Mouse (Mus musculus) R1 (cell line): Measurements from ENCODE around the gene Acot7.

Experiments
- DNase-seq: peaks from one replicate; pipeline ENCODE4 v3.0.0-alpha.2; 2018; ENCODE audit warnings: low read depth, low spot score

Gene Acot7

DNA sequence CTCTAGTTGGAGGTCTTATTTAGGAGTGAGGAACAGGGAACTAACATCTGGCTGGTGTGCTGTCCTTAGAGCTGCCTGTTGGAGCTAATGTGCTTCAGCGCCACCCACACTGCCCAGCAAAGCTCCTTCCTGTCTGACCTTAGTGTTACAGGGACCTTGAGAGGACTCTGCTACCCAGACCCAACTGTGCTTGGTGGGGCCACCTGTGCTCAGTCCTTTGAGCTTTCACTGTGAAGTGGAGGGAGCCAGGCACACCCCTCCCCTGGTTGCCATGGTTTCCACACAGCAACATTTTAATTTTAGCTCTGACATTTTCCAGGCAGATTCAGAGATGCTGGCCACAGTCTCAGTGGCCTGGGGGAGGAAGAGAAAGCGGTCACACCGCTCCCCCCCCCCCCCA lies 25.0 kb downstream of the Acot7 start:
- DNase-seq: no peak

DNA sequence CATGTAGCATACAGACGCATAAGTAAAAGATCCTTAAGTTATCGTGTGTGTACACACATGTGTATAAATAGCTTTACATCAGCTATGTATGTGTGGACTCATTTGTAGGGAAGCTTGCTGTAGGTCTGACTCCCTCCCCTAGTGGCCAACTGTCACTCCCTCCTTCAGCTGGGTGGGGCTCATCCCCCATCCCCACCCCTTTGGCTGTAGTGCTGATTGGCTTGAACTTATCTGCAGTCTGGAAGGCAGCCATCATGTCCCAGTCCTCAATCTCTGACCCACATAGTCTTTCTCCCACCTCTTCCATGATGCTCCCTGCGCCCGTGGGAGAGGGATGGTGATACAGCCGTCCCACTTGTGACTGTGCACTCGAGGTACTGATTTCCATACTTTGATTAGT lies 26.7 kb downstream of the Acot7 start:
- peak; percentile 60 for DNase-seq

DNA sequence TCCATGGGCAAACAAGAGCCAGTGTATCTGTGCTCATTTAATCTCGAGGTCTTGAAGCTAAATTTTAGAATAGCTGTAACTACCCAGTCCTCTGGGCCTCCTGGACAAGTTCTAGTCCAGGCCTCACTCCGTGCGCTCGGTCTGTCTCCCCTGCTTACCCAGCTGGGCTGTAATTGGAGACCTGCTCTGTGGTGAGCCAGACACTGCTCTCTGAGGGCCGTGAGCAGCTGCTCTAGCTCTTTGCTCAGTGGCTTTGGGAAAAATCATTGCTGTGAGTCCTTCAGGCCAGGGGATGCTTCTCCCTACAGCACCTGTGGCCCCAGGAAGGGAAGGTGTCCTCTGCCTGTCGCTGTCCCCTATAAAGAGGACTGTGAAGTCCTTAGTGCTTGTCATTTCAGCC lies 28.3 kb downstream of the Acot7 start:
- no peak for DNase-seq

DNA sequence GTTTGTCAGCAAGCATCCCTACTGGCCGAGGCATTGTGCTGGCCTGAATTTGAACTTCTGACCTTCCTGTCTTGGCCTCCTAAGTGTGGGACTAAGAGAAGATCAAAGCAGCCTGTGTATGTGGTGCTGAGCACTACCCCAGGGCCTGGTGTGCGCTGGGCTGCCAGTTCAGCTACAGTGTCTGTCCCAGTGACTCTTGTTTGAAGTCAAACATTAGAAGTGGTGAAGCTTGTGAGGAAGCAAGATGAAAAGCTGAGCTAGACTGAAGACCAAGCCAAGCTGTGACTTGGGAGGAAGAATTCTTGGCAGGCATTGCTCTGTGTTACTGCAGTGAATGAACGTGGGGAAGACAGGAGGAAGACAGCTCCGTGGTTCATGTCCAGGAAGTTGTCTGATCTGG lies 31.7 kb downstream of the Acot7 start:
- DNase-seq: peak; percentile 49

DNA sequence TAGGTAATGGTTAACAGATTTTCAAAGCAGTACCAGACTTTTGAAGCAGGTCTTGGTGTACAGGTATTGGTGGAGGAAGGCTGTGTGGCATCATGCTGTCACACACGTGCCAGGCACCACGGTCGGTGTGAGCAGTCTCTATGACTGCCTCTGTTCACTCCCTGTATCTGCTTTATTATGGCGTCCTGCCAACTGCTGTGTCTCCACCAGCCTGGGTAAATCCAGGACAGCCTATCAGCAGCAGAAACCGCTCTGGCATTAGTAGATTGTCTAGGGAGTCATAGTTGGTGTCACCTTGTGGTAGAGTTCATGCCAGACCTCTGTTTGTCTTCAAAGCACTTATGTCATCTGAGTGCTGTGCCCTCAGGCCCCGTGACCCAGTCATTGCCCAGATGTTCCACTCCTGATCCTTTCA lies 34.2 kb downstream of the Acot7 start:
- no peak for DNase-seq

DNA sequence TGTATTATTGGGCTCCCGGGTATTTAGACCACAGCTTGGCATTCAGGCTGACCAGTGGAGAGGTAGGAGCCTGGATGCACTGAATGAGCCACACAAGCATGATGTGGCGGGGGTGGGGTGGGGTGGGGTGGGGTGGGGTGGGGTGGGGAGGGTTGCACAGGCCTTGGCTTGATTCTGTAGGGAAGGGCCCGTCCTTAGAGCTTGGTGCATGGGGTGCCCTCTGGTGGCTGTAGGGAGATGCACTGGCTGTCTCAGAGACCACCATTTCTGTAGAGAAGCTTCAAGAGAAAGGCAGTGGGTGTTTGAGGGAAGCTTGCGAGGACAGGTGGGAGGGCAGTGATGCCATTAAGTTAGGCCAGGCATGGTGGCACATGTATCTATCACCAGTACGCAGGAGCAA lies 34.6 kb downstream of the Acot7 start:
- peak; percentile 79 for DNase-seq

DNA sequence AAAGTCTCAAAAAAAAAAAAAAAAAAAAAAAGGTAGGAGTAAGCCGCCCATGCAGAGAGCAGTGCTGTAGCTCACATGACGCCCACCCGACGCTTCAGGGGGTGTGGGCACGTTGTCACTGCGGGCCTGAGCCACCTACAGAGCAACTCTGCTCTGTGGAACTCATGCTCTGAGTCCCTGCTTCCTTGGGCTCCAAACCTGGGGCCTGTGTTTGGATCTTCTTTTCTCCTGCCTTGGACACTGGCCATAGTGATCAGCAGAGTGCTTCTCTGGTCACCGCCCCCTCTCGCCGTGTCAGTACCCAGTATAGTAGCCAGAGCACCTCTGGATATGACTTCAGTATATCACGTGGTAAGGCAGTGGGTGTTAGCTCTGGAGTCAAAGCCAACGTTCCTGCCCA lies 35.0 kb downstream of the Acot7 start:
- DNase-seq: no peak

DNA sequence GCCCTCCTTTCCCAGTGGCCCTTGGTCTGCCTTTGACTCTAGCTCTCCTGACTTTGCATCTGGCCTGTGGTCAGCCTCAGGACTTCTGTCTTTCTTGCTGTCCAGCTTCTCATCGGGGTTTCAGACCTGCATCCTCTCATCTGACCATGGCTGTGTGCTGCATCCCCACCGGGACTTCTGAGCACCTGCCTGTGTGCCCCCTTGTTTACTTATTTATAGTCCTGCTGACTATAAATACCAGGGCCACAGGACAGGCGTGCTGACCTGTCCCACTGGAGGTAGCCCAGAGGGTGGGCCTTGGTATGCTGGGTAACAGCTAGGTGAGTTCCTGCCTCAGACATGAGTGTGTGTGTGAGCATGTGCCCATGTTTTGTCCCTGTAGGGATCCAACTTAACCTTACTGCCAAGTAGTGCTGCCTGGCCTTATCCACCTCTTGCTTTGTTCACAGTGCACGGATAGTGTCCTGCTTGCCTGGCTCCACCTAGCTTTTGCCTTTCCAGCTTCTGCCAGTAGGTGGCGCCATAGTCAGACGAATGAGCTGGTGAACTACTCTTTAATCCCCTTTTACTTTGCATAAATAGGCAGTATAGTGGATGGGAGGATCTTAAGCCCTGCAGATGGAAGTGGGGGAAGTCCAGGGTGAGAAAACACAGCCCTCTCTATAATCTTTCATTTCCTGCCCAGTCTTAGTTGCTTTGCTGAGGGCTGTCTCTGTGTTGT lies 36.0 kb downstream of the Acot7 start:
- DNase-seq: peak; percentile 85

DNA sequence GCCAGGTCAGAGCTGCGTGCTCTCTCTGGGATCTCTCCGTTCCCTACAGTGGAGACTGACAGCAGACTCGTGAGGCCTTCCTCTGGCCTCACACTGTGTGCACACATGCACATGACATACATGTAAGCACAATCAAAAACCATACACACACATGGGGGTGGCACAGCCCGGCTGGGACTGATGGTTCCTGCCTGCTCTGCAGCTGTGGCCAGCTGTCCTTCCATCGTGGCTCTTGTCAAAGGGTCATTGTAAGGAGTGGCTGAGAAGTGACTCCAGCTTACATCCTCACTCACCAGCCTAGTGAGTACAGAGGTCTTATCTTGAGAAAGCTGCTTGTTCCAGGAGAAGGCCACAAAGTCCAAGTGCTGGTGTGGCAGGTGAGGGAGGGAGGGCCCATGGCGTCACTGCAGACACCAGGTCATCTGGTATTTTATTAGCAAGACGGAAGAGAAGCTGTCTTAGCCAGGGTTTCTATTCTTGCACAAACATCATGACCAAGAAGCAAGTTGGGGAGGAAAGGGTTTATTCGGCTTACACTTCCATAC lies 37.0 kb downstream of the Acot7 start:
- no peak for DNase-seq

DNA sequence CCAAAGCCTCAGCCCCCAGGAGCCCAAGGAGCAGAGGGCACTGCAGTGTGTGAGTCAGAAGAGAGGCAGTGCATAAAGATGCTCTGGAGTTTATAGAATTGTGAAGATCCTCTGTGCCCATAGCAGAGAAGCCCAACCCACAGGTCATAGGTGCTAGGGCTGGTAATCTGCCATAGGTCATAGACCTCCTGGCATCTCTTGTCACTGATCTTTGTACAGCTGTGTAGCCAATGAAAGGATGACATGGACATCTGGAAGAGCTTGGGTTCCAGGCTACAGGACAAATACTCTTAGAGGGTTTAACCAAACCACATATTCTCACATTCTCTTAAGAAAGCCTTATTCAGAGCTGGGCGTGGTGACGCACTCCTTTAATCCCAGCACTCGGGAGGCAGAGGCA lies 41.7 kb downstream of the Acot7 start:
- no peak for DNase-seq

DNA sequence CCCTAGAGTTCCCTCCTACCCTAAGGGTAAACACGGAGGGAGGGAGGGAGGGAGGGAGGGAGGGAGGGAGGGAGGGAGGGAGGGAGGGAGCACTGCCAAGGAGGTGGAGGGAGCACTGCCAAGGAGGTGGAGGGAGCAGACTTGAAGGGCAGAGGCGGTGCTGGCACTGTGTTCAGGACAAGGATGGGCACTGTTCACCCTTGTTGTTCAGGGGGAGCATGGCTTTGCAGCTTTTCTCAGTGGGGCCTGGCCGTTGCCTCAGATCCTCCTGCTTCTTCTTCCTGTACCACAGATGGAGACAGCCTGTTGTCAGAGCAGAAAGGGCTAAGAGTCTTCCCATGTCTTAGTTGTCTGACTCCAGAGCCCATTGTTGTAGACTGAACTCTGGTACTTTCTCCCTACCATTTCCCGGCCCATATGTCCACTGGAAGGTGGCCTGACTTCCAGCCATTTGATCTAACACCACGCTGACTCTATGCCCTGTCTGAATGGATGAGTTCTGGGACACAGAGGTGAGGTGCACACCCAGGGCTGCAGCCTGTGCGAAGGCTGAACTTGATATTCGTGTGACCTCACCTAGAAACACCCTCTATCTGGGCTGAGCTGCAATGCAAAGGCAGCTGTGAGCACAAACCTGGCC lies 43.0 kb downstream of the Acot7 start:
- no peak for DNase-seq

DNA sequence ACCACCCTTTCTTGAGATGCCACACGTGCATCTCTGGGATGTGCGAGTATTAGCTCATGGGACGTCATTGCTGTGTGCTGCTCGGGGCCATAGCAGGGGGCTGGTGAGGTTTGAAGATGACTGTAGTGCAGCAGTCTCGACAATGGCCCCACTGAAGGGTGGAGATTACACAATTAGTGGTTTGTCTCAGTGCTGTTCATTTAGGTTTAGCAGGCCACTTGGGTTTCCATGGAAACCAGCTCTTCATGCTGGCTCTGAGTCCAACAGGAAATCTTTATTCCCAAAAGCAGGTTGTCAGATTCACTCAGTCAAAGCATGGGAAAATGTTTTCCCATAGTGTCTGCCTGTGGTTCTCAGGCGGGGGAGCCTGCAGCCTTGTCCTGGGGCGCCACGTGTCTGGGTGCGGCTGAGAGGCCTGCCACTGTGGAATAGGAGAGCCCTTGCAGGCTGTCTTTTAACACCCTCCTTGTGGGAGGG lies 43.5 kb downstream of the Acot7 start:
- DNase-seq: peak; percentile 43

DNA sequence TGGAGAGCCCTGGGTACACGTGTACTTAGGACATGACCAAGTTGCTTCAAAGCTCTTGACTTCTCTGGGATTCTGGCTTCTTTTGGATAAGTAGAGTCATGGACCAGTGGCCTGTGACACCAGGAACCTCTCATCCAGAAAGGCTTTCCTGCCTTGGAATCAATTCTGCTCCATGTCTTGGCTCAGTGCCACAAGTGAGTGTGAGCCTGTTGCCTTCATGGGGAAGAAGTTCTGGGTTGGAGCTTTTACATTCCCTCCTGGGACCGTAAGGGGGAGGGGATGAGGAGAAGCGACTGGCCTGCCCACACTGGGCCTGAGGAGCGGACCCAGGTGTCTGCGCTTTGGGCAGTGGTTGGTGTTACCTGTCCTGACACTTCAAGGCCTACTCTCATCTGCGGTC lies 44.2 kb downstream of the Acot7 start:
- no peak for DNase-seq

DNA sequence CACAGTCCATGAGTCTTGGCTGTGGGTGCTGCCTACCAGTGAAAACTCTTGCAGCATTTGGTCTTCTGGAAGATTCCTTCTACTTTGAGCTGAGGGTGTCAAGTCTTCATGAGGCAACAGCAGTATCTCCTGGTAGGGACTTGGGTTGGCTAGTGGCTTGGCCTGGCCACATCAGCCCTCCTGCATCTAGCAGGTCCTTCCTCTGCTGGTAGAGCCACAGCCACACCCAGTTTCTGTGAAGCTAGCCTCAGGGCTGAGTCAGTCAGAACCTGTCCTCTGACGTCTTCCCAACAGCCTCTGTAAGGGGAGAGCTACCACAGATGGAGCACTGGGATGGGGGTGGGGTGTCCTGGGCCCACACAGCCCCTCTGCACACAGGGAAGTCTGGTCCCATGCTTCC lies 44.6 kb downstream of the Acot7 start:
- DNase-seq: no peak

DNA sequence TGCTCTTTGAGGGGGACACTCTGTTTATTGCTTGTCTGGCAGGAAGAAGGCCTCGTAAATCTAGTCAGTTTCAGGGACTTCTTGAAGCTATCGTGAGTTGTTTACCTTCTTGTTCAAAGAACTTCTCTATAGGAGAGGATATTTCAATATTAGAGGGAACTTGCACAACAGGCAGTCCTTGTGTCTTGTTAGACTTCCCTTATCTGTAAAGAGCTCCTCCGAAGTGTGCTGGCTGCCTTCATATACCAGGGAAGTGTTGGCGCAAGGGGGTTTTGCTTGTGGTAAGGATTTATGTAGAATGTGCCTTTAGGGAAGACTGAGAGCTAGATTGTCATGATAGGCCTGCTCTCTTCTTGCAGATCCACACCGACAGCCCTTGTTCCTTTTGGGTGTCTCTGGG lies 46.2 kb downstream of the Acot7 start:
- no peak for DNase-seq

DNA sequence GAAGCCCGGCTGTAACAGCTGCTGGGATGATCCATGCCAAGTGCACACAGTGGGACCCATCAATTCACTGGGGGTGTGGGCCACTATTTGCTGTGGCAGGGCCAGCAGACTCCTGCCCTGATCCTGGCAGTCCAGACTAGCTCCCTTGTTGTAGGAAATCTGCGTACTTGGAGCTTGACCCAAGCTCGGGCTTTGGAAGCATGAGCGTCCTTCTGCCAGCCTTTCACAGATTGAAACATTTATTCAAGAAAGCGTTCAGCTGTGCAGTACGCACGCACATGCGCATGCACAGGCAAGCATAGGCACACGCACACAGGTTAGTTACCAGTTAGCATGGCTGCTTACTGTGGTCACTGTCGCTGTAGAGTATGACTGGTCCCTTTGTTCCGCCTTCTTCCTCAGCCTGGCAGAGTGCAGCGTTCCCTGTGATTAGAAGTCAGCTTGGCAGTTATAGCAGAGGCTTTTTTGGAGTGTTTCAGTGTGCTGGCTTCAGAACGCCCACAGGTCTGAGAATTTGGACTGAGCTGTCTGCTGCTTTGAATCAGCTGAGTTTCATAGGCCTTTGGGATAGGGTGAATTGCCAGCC lies 49.1 kb downstream of the Acot7 start:
- no peak for DNase-seq

DNA sequence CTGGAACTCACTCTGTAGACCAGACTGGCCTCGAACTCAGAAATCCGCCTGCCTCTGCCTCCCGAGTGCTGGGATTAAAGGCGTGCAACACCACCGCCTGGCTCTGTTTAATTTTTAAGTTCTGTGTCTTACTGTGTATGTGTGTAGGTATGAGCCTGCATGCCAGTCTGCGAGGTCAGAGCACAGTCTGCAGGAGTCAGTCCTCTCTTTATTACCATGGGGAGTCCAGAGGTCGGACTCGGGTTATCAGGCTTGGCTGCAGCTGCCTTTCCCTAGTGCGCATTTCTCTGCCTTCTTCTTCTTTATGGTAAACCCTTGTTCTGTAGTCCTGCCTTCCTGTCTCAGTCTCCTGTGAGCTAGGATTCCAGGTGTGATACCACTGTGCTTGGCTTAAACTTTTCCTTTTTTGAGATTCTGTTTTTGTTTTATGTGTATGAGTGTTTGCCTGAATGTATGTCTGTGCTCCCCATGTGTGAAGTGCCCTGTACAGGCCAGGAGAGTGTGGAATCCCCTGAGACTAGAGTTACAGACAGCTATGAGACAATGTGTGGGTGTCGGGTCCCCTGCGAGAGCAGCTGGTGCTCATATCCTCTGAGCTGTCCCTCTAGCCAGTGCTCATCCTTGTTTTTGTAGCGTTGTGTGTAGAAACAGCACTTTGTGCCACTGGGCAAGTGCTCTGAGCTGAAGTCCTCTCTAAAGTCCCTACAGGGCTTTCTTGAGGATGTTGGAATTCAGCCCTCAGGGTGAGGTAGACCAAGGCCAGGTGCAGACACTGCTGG lies 50.0 kb downstream of the Acot7 start:
- DNase-seq: no peak

DNA sequence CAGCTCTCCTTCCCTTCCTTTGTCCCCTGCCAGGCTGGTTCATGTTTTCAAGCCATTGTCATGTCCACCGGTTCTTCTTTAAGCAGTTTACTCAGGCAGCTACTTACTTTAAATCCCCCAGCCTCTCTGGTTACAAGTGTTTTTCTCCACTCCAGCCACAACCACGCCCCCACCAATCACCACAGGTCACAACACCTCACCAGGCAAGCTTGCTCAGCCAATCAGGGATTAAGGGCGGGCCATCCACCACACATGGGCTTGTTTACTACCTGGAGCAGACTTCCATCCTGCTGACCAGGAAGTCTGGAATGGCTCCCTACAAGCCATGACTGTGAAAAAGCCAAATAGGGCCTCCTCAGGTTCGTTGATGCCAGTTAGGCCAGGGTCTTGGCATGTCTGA lies 52.4 kb downstream of the Acot7 start:
- DNase-seq: peak; percentile 48

DNA sequence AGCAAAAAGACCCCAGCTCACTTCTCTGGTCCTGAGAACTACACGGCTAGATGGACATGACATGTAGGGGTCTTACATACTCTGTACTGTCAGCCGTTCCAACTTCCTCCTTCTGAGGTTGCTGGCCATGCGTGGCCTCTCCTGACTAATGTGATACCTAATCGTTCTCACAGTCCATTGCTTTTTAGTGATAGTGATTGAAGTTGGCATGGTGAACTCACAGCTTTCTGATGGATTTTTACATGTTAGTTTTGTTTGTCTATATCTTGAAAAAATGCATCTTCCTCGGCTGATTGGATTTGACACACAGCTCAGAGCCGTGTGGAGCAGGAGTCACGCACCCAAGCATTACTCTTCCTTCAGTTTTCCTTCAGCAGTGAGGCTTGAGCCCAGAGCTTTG lies 53.4 kb downstream of the Acot7 start:
- no peak for DNase-seq

DNA sequence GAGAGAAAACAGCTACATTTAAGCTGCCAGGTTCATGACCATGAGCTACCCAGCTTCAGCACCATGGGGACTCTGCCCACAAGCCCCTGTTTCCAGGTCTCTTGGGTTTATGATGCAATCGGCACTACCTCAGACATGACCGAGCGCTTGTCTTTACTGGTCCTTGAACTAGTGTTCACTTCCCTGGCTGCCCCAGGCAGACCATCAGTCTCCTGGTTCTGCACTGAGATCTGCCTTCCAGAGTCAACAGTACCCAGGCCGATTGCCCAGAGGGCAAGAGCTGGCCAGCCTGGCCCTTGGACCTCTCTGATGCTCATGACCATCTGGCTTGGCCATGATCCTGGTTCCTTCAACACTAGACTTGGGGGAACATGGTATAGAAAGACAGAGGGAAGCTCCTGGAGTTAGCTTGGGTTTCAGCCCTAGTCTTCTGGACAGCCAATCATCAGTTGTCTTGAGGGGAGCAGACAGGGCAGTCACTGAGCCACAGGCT lies 54.5 kb downstream of the Acot7 start:
- no peak for DNase-seq

DNA sequence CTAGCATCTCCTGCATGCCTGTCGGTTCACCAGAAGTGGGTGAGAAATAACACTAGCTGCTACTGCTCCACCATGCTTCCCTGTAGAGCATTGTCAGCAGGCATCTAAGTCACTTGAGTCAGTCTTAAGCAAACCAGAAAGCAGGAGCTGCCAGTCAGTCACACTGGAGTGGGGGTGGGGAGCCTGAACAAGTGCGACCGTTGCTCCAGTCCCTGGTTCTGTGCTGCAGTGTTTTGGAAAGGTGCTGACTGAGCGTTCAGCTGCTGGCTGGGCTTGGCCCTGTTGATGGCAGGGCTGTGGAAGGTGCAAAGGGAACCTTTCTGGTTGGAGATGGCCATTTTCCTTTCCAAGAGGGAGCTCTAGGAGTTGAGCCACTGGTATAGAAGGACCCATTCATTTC lies 62.0 kb downstream of the Acot7 start:
- no peak for DNase-seq
